Mouse (Mus musculus) adrenal gland, postnatal 14 days (tissue): ENCODE measurements around the gene Retsat. TPM values are rescaled to one million over a fixed set of nuclear protein-coding genes. Genes with fewer than 3 reads are reported as not detected.

Experiments
- total RNA-seq: library from RNA; stranded (reverse); gene quantifications from 2 replicates; pipeline ENCODE4 v1.2.3, GENCODE M21; 2021

Retsat gene
- total RNA-seq, 1 experiment from 2014 or later: 390 TPM

Other genes starting within 250 kb of the Retsat start
- gene Tmem150a, start 243.0 kb upstream of the Retsat start, total RNA-seq: 20.2 and 36.5 TPM in 2 replicates
- gene Rnf181, start 231.5 kb upstream of the Retsat start, total RNA-seq: 204 and 217 TPM in 2 replicates
- gene Vamp5, start 218.0 kb upstream of the Retsat start, total RNA-seq: 33.9 and 40.5 TPM in 2 replicates
- gene Vamp8, start 207.8 kb upstream of the Retsat start, total RNA-seq: 104 and 113 TPM in 2 replicates
- 38.0 and 50.4 TPM in 2 replicates for gene Ggcx, start 184.2 kb upstream of the Retsat start, total RNA-seq
- gene Mat2a, start 158.9 kb upstream of the Retsat start, total RNA-seq: 257 TPM in 2 replicates
- gene Sh2d6, start 76.8 kb upstream of the Retsat start, total RNA-seq: 0.49 and 0.52 TPM in 2 replicates
- gene Capg, start 54.1 kb upstream of the Retsat start, total RNA-seq: 28.8 and 38.2 TPM in 2 replicates
- gene Elmod3, start 62 bp upstream of the Retsat start, total RNA-seq: 16.2 and 21.7 TPM in 2 replicates
- 135 and 142 TPM in 2 replicates for gene Tgoln1, start 18.5 kb downstream of the Retsat start, total RNA-seq
- gene Tcf7l1, start 190.8 kb downstream of the Retsat start, total RNA-seq: 18.2 and 21.4 TPM in 2 replicates